Comparison of ENCODE assay signal across 13 mouse cellular contexts in genomic region chr5:150333328-150333731, GRCm38 (mm10).
DNase-seq lines count a peak whose midpoint lies in the region; ATAC-seq lines count a peak whose summit lies in the region.
"Had no signal": no experiment of that assay in that cellular context is flagged by ENCODE, and none has a peak within 500 bp of the region (broad histone marks: within the 10 kb centered on the region; RNA-seq: fewer than 3 reads in every experiment).

No protein-coding gene starts in this region.

- no peak overlapping the region for H3K9ac ChIP-seq in liver, embryonic 13.5 days
- no peak overlapping the region for H3K9ac ChIP-seq in liver, embryonic 11.5 days (ENCODE audit: low read depth, low read length)
- no peak overlapping the region for H3K9ac ChIP-seq in heart, embryonic 14.5 days (ENCODE audit: low read length)
- H3K9ac ChIP-seq: limb, embryonic 13.5 days had no signal

- no peak for DNase-seq in liver, embryonic 13.5 days
- no peak for DNase-seq in liver, embryonic 11.5 days (ENCODE audit: low spot score)
- DNase-seq in adrenal gland, postnatal 36 days, result peak; percentile 39 to 40
- DNase-seq in embryo, embryonic 11 days, result no peak
- DNase-seq in frontal cortex, adult 2 months (ENCODE audit: extremely low spot score in 1 of 2, low spot score in 1 of 2), result no peak
- DNase-seq in kidney, postnatal 25 days, result no peak
- DNase-seq: cerebellum, postnatal 25 days; gastrocnemius, postnatal 14 days; right cerebral cortex, postnatal 25 days had no signal

- no peaks in the 10 kb centered on the region for H3K9me3 ChIP-seq in liver, embryonic 13.5 days (replicated peaks)
- no peaks in the 10 kb centered on the region for H3K9me3 ChIP-seq in liver, embryonic 11.5 days (ENCODE audit: control insufficient read depth, low read length)
- peaks cover 3% of the 10 kb centered on the region; the same call in 1 of the 2 replicates for H3K9me3 ChIP-seq in heart, embryonic 14.5 days (ENCODE audit: control insufficient read depth, low read length)
- H3K9me3 ChIP-seq: limb, embryonic 13.5 days had no signal

- 47% methylated on average over 10 of the region's 10 CpGs for WGBS in liver, embryonic 13.5 days (ENCODE audit: insufficient replicate concordance)
- 63% methylated on average over 10 of the region's 10 CpGs for WGBS in liver, embryonic 11.5 days
- WGBS in heart, embryonic 14.5 days, result 22% methylated on average over 10 of the region's 10 CpGs

- H3K4me2 ChIP-seq in liver, embryonic 13.5 days, result 0 out of 2 replicates have a peak overlapping the region, but pooled peaks have one; percentile 15
- H3K4me2 ChIP-seq in liver, embryonic 11.5 days, result no peak overlapping the region
- H3K4me2 ChIP-seq in heart, embryonic 14.5 days (ENCODE audit: low read length), result peak overlapping the region; percentile 37
- H3K4me2 ChIP-seq: limb, embryonic 13.5 days had no signal

- peaks cover 15% of the 10 kb centered on the region; the same call in 1 of the 2 replicates for H3K4me1 ChIP-seq in liver, embryonic 13.5 days (replicated peaks)
- peaks cover 4% of the 10 kb centered on the region; the same call in 1 of the 2 replicates for H3K4me1 ChIP-seq in liver, embryonic 11.5 days (replicated peaks; ENCODE audit: control insufficient read depth, insufficient read depth, low read length)
- H3K4me1 ChIP-seq in heart, embryonic 14.5 days (ENCODE audit: control insufficient read depth in 2 of 2, insufficient read depth in 2 of 2, low read length in 2 of 2), result peaks cover 13 to 27% of the 10 kb centered on the region in 2 experiments

- H3K36me3 ChIP-seq in liver, embryonic 13.5 days, result no peaks in the 10 kb centered on the region
- H3K36me3 ChIP-seq in liver, embryonic 11.5 days (ENCODE audit: control insufficient read depth, insufficient read depth, low read length), result no peaks in the 10 kb centered on the region
- H3K36me3 ChIP-seq in heart, embryonic 14.5 days (ENCODE audit: control insufficient read depth, insufficient read depth, low read length), result 0 out of 2 replicates have a peak, but pooled peaks cover 3% of the 10 kb centered on the region
- H3K36me3 ChIP-seq: limb, embryonic 13.5 days had no signal

- H3K27ac ChIP-seq in liver, embryonic 13.5 days, result no peak overlapping the region
- H3K27ac ChIP-seq in liver, embryonic 11.5 days (ENCODE audit: low read depth, low read length), result no peak overlapping the region
- peak overlapping the region; percentile 70 to 80 for H3K27ac ChIP-seq in heart, embryonic 14.5 days (replicated peaks in 1 of 2; ENCODE audit: control insufficient read depth in 1 of 2, insufficient read depth in 1 of 2, low read depth in 2 of 2, low read length in 2 of 2)
- H3K27ac ChIP-seq: limb, embryonic 13.5 days had no signal

- peak; percentile 66; the same call in 1 of the 2 replicates for ATAC-seq in liver, embryonic 13.5 days (ENCODE audit: low read depth)
- ATAC-seq in liver, embryonic 11.5 days (replicated peaks; ENCODE audit: low FRiP score), result no peak; the same call in 1 of the 2 replicates
- peak; percentile 55; the same call in 1 of the 2 replicates for ATAC-seq in heart, embryonic 14.5 days (ENCODE audit: insufficient number of reproducible peaks, insufficient read depth, low FRiP score, low read depth)
- ATAC-seq in megakaryocyte-erythroid progenitor cell, adult 5-6 weeks (replicated peaks; ENCODE audit: low FRiP score, low TSS enrichment, poor library complexity, severe bottlenecking), result peak; percentile 61

- no peak overlapping the region for H3K4me3 ChIP-seq in liver, embryonic 13.5 days (replicated peaks)
- no peak overlapping the region for H3K4me3 ChIP-seq in liver, embryonic 11.5 days (ENCODE audit: low read depth, low read length)
- no peak overlapping the region for H3K4me3 ChIP-seq in heart, embryonic 14.5 days (ENCODE audit: control insufficient read depth in 1 of 2, insufficient read depth in 1 of 2, low read depth in 1 of 2, low read length in 2 of 2)
- H3K4me3 ChIP-seq: erythroblast, embryonic 14.5 days; limb, embryonic 13.5 days had no signal

- no peaks in the 10 kb centered on the region for H3K27me3 ChIP-seq in liver, embryonic 13.5 days
- H3K27me3 ChIP-seq in liver, embryonic 11.5 days (replicated peaks; ENCODE audit: control insufficient read depth, insufficient read depth, low read length), result no peaks in the 10 kb centered on the region
- H3K27me3 ChIP-seq in heart, embryonic 14.5 days (ENCODE audit: control insufficient read depth, insufficient read depth, low read length), result no peaks in the 10 kb centered on the region
- H3K27me3 ChIP-seq: limb, embryonic 13.5 days had no signal

Comparison
In these comparisons a context has a peak if more than half of its experiments do, and no peak if none do; other contexts are left out.
1. DNase-seq: peak in adrenal gland, postnatal 36 days (2 of 2); none in liver, embryonic 13.5 days (single experiment), liver, embryonic 11.5 days (single experiment), embryo, embryonic 11 days (single experiment), frontal cortex, adult 2 months (0 of 2) and kidney, postnatal 25 days (0 of 2).
2. H3K27ac ChIP-seq: peak in heart, embryonic 14.5 days (2 of 2); none in liver, embryonic 13.5 days (single experiment) and liver, embryonic 11.5 days (single experiment).